Mouse (Mus musculus): ENCODE data around the gene Grcc10. TPM values are rescaled to one million over a fixed set of nuclear protein-coding genes. Genes with fewer than 3 reads are reported as not detected.

The Grcc10 gene
- total RNA-seq, 2 experiments from 2014 or later, result 337 to 366 TPM

GRCm38 (mm10) chr6:124756652-124757350 is 15.6 kb upstream of the Grcc10 start:
- peak; percentile 79 to 83 for DNase-seq

- peak in 1 of 2 experiments; percentile 47 for DNase-seq
Measured at GRCm38 (mm10) chr6:124755831-124756595, 14.8 kb upstream of the Grcc10 start, which contains the start of the genes Gm45234 and Atn1. TSS of gene Gm45234 (minus strand) at chr6:124756021. TSS of gene Atn1 (minus strand) at chr6:124756524.

GRCm38 (mm10) chr6:124755306-124755705 is 14.1 kb upstream of the Grcc10 start:
- DNase-seq, result no peak

GRCm38 (mm10) chr6:124753861-124754260 is 12.7 kb upstream of the Grcc10 start:
- no peak for DNase-seq

- no peak for DNase-seq
Measured at GRCm38 (mm10) chr6:124750405-124750804, 9.2 kb upstream of the Grcc10 start.

- no peak for DNase-seq
Measured at GRCm38 (mm10) chr6:124746654-124747632, 5.8 kb upstream of the Grcc10 start.

GRCm38 (mm10) chr6:124746296-124746605 is 5.1 kb upstream of the Grcc10 start:
- peak in 1 of 2 experiments; percentile 46 for DNase-seq

GRCm38 (mm10) chr6:124745490-124746295 is 4.5 kb upstream of the Grcc10 start:
- peak; percentile 92 to 93 for DNase-seq

- DNase-seq, result no peak
Measured at GRCm38 (mm10) chr6:124744755-124745321, 3.7 kb upstream of the Grcc10 start.

GRCm38 (mm10) chr6:124743647-124744046 is 2.5 kb upstream of the Grcc10 start:
- DNase-seq, result no peak

GRCm38 (mm10) chr6:124742839-124743514 is 1.8 kb upstream of the Grcc10 start:
- no peak for DNase-seq

- no peak for DNase-seq
Measured at GRCm38 (mm10) chr6:124741842-124742241, 668 bp upstream of the Grcc10 start.

GRCm38 (mm10) chr6:124740211-124740887 is 825 bp downstream of the Grcc10 start:
- no peak for DNase-seq

- no peak for DNase-seq
Measured at GRCm38 (mm10) chr6:124739231-124739796, 1.9 kb downstream of the Grcc10 start.

GRCm38 (mm10) chr6:124738511-124739023 is 2.6 kb downstream of the Grcc10 start, which contains the start of gene Ptpn6:
TSS of gene Ptpn6 (minus strand) at chr6:124738714.
- DNase-seq, result no peak

GRCm38 (mm10) chr6:124737040-124737439 is 4.1 kb downstream of the Grcc10 start:
- DNase-seq, result no peak

GRCm38 (mm10) chr6:124734417-124734816 is 6.8 kb downstream of the Grcc10 start:
- no peak for DNase-seq

GRCm38 (mm10) chr6:124732476-124733370 is 8.5 kb downstream of the Grcc10 start:
- no peak for DNase-seq
